Mouse (Mus musculus): ENCODE results near the gene Cct6b. TPM values are rescaled to one million over a fixed set of nuclear protein-coding genes. Genes with fewer than 3 reads are reported as not detected.

The Cct6b gene
- polyA plus RNA-seq, 1 experiment from 2014 or later, result 0.31 TPM

GRCm38 (mm10) chr11:82763261-82763660 is 860 bp downstream of the Cct6b start:
- peak overlapping the region; percentile 95 for H3K27ac ChIP-seq (ENCODE audit: low read length)
- WGBS, result 7% methylated on average over 4 of the region's 4 CpGs
- ATAC-seq (ENCODE audit: low FRiP score, low TSS enrichment), result no peak
- H3K9me3 ChIP-seq (ENCODE audit: low read length), result no peaks in the 10 kb centered on the region
- peak overlapping the region; percentile 98 for H3K4me3 ChIP-seq (ENCODE audit: low read length)
- peaks cover 24% of the 10 kb centered on the region for H3K4me1 ChIP-seq (ENCODE audit: insufficient read depth, low read length)
- H3K27me3 ChIP-seq (ENCODE audit: insufficient read depth, low read length), result no peaks in the 10 kb centered on the region
- H3K9ac ChIP-seq (replicated peaks; ENCODE audit: low read length), result peak overlapping the region; percentile 95
- H3K36me3 ChIP-seq (ENCODE audit: insufficient read depth, low read length), result 0 out of 2 replicates have a peak, but pooled peaks cover under 1% of the 10 kb centered on the region
- peak overlapping the region; percentile 97 for H3K4me2 ChIP-seq (replicated peaks; ENCODE audit: low read depth, low read length)

- no peak overlapping the region for H3K27ac ChIP-seq (ENCODE audit: low read length)
- no peak overlapping the region for H3K4me3 ChIP-seq (ENCODE audit: low read length)
- no peak overlapping the region for H3K9ac ChIP-seq (replicated peaks; ENCODE audit: low read length)
- H3K4me1 ChIP-seq (ENCODE audit: insufficient read depth, low read length), result peaks cover 24% of the 10 kb centered on the region
- no peaks in the 10 kb centered on the region for H3K27me3 ChIP-seq (ENCODE audit: insufficient read depth, low read length)
- ATAC-seq (ENCODE audit: low FRiP score, low TSS enrichment), result no peak
- H3K9me3 ChIP-seq (ENCODE audit: low read length), result no peaks in the 10 kb centered on the region
- H3K4me2 ChIP-seq (replicated peaks; ENCODE audit: low read depth, low read length), result no peak overlapping the region
- H3K36me3 ChIP-seq (ENCODE audit: insufficient read depth, low read length), result no peaks in the 10 kb centered on the region
- WGBS, result 85% methylated on average over 6 of the region's 6 CpGs
Measured at GRCm38 (mm10) chr11:82762286-82762829, 1.8 kb downstream of the Cct6b start.

GRCm38 (mm10) chr11:82755919-82756318 is 8.2 kb downstream of the Cct6b start:
- 84% methylated on average over 1 of the region's 1 CpGs for WGBS
- Histone ChIP-seq H3K4me1 (ENCODE audit: insufficient read depth, low read length) (no peaks in the 10 kb centered on the region), H3K9ac (replicated peaks; ENCODE audit: low read length) (no peak overlapping the region), H3K27ac (ENCODE audit: low read length) (no peak overlapping the region), H3K9me3 (ENCODE audit: low read length) (no peaks in the 10 kb centered on the region), H3K36me3 (ENCODE audit: insufficient read depth, low read length) (no peaks in the 10 kb centered on the region), H3K27me3 (ENCODE audit: insufficient read depth, low read length) (no peaks in the 10 kb centered on the region), H3K4me2 (replicated peaks; ENCODE audit: low read depth, low read length) (no peak overlapping the region), H3K4me3 (ENCODE audit: low read length) (no peak overlapping the region)
- no peak for ATAC-seq (ENCODE audit: low FRiP score, low TSS enrichment)

GRCm38 (mm10) chr11:82752349-82753115 is 11.6 kb downstream of the Cct6b start:
- Histone ChIP-seq H3K9ac (replicated peaks; ENCODE audit: low read length) (no peak overlapping the region), H3K36me3 (ENCODE audit: insufficient read depth, low read length) (no peaks in the 10 kb centered on the region), H3K9me3 (ENCODE audit: low read length) (no peaks in the 10 kb centered on the region), H3K4me2 (replicated peaks; ENCODE audit: low read depth, low read length) (no peak overlapping the region), H3K27ac (ENCODE audit: low read length) (no peak overlapping the region), H3K27me3 (ENCODE audit: insufficient read depth, low read length) (no peaks in the 10 kb centered on the region), H3K4me1 (ENCODE audit: insufficient read depth, low read length) (no peaks in the 10 kb centered on the region), H3K4me3 (ENCODE audit: low read length) (no peak overlapping the region)
- no peak for ATAC-seq (ENCODE audit: low FRiP score, low TSS enrichment)
- 52% methylated on average over 6 of the region's 6 CpGs for WGBS

GRCm38 (mm10) chr11:82746857-82747366 is 17.2 kb downstream of the Cct6b start:
- H3K27me3 ChIP-seq (ENCODE audit: insufficient read depth, low read length), result no peaks in the 10 kb centered on the region
- H3K36me3 ChIP-seq (ENCODE audit: insufficient read depth, low read length), result no peaks in the 10 kb centered on the region
- H3K4me3 ChIP-seq (ENCODE audit: low read length), result peak overlapping the region; percentile 15; the same call in 1 of the 2 replicates
- H3K27ac ChIP-seq (ENCODE audit: low read length), result no peak overlapping the region
- H3K4me2 ChIP-seq (replicated peaks; ENCODE audit: low read depth, low read length), result no peak overlapping the region; the same call in 1 of the 2 replicates
- H3K4me1 ChIP-seq (ENCODE audit: insufficient read depth, low read length), result no peaks in the 10 kb centered on the region
- WGBS, result 82% methylated on average over 8 of the region's 8 CpGs
- ATAC-seq (ENCODE audit: low FRiP score, low TSS enrichment), result no peak
- 0 out of 2 replicates have a peak, but pooled peaks cover 3% of the 10 kb centered on the region for H3K9me3 ChIP-seq (ENCODE audit: low read length)
- no peak overlapping the region for H3K9ac ChIP-seq (replicated peaks; ENCODE audit: low read length)

GRCm38 (mm10) chr11:82746138-82746537 is 18.0 kb downstream of the Cct6b start:
- Histone ChIP-seq H3K9ac (replicated peaks; ENCODE audit: low read length) (no peak overlapping the region), H3K4me1 (ENCODE audit: insufficient read depth, low read length) (no peaks in the 10 kb centered on the region), H3K27ac (ENCODE audit: low read length) (no peak overlapping the region), H3K4me2 (replicated peaks; ENCODE audit: low read depth, low read length) (no peak overlapping the region), H3K4me3 (ENCODE audit: low read length) (no peak overlapping the region), H3K9me3 (ENCODE audit: low read length) (0 out of 2 replicates have a peak, but pooled peaks cover 3% of the 10 kb centered on the region), H3K36me3 (ENCODE audit: insufficient read depth, low read length) (no peaks in the 10 kb centered on the region), H3K27me3 (ENCODE audit: insufficient read depth, low read length) (no peaks in the 10 kb centered on the region)
- ATAC-seq (ENCODE audit: low FRiP score, low TSS enrichment), result no peak
- WGBS, result 32% methylated on average over 6 of the region's 6 CpGs

GRCm38 (mm10) chr11:82739006-82739405 is 25.1 kb downstream of the Cct6b start:
- Histone ChIP-seq H3K27me3 (ENCODE audit: insufficient read depth, low read length) (no peaks in the 10 kb centered on the region), H3K36me3 (ENCODE audit: insufficient read depth, low read length) (no peaks in the 10 kb centered on the region), H3K4me3 (ENCODE audit: low read length) (no peak overlapping the region), H3K27ac (ENCODE audit: low read length) (no peak overlapping the region), H3K4me2 (replicated peaks; ENCODE audit: low read depth, low read length) (no peak overlapping the region), H3K9ac (replicated peaks; ENCODE audit: low read length) (no peak overlapping the region), H3K4me1 (ENCODE audit: insufficient read depth, low read length) (no peaks in the 10 kb centered on the region), H3K9me3 (ENCODE audit: low read length) (no peaks in the 10 kb centered on the region)
- no peak for ATAC-seq (ENCODE audit: low FRiP score, low TSS enrichment)

- Histone ChIP-seq H3K9ac (replicated peaks; ENCODE audit: low read length) (no peak overlapping the region), H3K27ac (ENCODE audit: low read length) (no peak overlapping the region), H3K4me2 (replicated peaks; ENCODE audit: low read depth, low read length) (no peak overlapping the region), H3K36me3 (ENCODE audit: insufficient read depth, low read length) (no peaks in the 10 kb centered on the region), H3K27me3 (ENCODE audit: insufficient read depth, low read length) (no peaks in the 10 kb centered on the region), H3K9me3 (ENCODE audit: low read length) (no peaks in the 10 kb centered on the region), H3K4me3 (ENCODE audit: low read length) (no peak overlapping the region), H3K4me1 (ENCODE audit: insufficient read depth, low read length) (no peaks in the 10 kb centered on the region)
- ATAC-seq (ENCODE audit: low FRiP score, low TSS enrichment), result no peak
Measured at GRCm38 (mm10) chr11:82734227-82734626, 29.9 kb downstream of the Cct6b start.

- 91% methylated on average over 2 of the region's 2 CpGs for WGBS
- no peak overlapping the region for H3K4me2 ChIP-seq (replicated peaks; ENCODE audit: low read depth, low read length)
- H3K27me3 ChIP-seq (ENCODE audit: insufficient read depth, low read length), result no peaks in the 10 kb centered on the region
- H3K9me3 ChIP-seq (ENCODE audit: low read length), result peaks cover 4% of the 10 kb centered on the region
- no peak overlapping the region for H3K4me3 ChIP-seq (ENCODE audit: low read length)
- H3K4me1 ChIP-seq (ENCODE audit: insufficient read depth, low read length), result no peaks in the 10 kb centered on the region
- no peak for ATAC-seq (ENCODE audit: low FRiP score, low TSS enrichment)
- no peak overlapping the region for H3K9ac ChIP-seq (replicated peaks; ENCODE audit: low read length)
- no peak overlapping the region for H3K27ac ChIP-seq (ENCODE audit: low read length)
- no peaks in the 10 kb centered on the region for H3K36me3 ChIP-seq (ENCODE audit: insufficient read depth, low read length)
Measured at GRCm38 (mm10) chr11:82726862-82727261, 37.3 kb downstream of the Cct6b start.

- no peaks in the 10 kb centered on the region for H3K4me1 ChIP-seq (ENCODE audit: insufficient read depth, low read length)
- no peaks in the 10 kb centered on the region for H3K27me3 ChIP-seq (ENCODE audit: insufficient read depth, low read length)
- no peak overlapping the region for H3K9ac ChIP-seq (replicated peaks; ENCODE audit: low read length)
- 87% methylated on average over 12 of the region's 12 CpGs for WGBS
- no peaks in the 10 kb centered on the region for H3K36me3 ChIP-seq (ENCODE audit: insufficient read depth, low read length)
- H3K4me3 ChIP-seq (ENCODE audit: low read length), result no peak overlapping the region
- H3K27ac ChIP-seq (ENCODE audit: low read length), result no peak overlapping the region
- H3K9me3 ChIP-seq (ENCODE audit: low read length), result no peaks in the 10 kb centered on the region
- H3K4me2 ChIP-seq (replicated peaks; ENCODE audit: low read depth, low read length), result no peak overlapping the region
- no peak for ATAC-seq (ENCODE audit: low FRiP score, low TSS enrichment)
Measured at GRCm38 (mm10) chr11:82719294-82719693, 44.8 kb downstream of the Cct6b start.
